Mouse (Mus musculus) left cerebral cortex, postnatal 25 days (tissue): ENCODE results near the gene Lrrc39. TPM values are rescaled to one million over a fixed set of nuclear protein-coding genes. Genes with fewer than 3 reads are reported as not detected.

Experiments used
- DNase-seq, 2 experiments: peaks; one replicate each; pipeline ENCODE4 v3.0.0; 2022; ENCODE audit warnings: low spot score in 2 of 2, mixed read lengths in 1 of 2
- intact Hi-C: fragments of 180-260 bp; cut with DNase I; formaldehyde crosslinking; loops from one replicate; pipeline ENCODE4 v1.15.1; 2025
- total RNA-seq, 2 experiments: library from RNA; stranded (reverse); gene quantifications; 2 replicates each; pipeline ENCODE4 v1.2.3; 2021

The Lrrc39 gene
- total RNA-seq, 2 experiments from 2014 or later, result 0.14 TPM; not detected in 1

DNA sequence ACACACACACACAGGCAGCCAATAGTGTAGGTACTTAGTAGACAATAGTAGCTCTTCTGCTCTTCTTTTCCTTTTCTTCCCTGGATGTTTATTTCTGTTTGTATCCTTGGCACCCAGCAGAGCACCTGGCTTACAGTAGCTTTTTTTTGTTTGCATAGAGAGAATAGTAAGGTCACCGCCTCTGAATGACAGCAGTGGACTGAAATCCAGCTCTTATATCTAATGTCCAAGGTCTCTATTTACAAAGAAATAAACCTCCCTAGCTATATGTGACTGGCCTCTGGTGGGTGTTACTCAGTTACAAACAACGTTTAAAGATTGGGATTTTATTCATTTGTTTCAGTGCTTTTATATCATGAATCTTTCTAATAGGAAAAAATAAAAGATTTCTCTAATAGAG is 36.9 kb downstream of the Lrrc39 start:
- no peak for DNase-seq
- intact Hi-C loops, result no loop called here

DNA sequence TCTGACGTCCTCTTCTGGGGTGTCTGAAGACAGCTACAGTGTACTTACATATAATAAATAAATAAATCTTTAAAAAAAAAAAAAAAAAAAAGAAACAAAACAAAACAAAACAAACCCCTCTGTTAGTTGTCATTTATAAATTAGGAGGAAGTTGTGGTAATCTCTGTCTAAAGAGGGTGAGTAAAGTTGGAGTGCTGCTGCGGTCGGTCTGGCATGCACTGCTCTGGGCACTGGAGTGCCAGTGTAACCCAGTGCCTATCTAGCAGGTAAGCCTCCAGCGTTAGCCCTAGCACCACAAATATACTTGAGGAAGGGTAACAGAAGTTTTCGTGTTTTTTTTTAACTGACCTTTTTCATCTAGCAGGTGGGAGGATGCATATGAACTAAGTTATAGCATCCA is 38.2 kb downstream of the Lrrc39 start:
- no peak for DNase-seq
- intact Hi-C loops, result no loop called here

DNA sequence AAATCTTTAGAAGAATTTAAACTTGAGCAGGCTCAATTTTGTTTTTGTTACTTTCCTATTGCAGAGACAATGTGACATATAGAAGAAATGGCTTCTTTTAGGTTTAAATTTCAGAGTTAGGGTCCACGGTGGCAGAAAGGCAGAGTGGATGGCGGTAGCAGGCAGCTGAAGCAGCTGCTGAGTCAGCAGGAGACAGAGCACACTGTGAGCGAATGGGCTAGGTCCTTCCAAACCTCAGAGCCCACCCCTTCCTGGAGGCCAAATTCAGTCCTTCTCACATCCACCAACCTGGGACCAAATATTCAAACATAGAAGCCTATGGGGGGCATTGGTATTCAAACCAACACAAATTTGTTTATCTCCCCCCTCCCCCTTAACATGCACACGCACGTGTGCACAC is 39.0 kb downstream of the Lrrc39 start:
- no peak for DNase-seq
- intact Hi-C loops, result no loop called here

DNA sequence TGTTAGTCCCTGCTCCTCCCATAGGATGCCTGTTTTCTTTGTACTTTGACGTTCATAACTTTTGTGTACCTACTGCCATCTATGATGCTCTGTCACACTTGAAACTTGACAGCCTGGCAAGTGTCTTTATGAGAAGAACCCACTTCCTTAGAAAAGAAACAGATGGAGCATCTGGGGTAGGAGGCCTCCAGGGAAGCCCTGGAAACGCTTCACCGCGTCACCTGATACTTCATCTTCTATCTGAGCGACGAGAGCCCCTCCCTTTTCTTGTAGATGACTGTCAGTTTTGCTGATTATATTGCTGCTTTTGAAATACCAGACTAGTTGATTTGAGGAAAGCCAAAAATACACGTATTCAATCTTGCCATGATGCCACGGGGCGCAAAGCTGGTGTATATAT is 41.8 kb downstream of the Lrrc39 start:
- intact Hi-C loops, result no loop called here
- DNase-seq, result peak in 1 of 2 experiments; percentile 18

DNA sequence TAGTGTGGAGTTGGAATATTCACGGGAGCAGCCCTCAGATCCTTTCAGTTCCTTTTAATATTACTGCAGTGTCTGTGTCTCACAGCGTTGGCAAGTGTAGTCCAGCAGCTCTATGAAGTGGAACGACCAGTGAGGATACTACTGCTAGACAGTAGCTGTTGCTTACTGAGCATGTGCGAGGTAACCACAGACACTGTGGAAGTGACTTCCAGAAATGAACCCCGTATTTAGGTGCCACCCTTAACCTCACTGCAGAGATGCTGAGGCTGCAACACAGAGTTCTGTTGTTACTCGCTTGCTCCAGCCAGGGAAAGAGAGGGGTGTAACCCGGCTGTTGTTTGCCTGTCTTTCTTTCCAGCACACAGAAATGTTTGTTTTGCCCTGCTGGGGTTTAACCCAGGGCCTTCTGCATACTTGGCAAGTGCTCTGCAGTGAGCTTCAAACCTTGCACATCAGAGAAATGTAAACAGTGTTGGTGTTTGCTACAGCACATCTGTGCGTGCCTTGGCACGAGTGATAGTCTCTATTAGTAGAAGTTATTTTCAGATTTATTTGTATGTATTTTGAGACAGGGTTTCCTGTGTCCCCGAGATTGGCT is 51.6 kb downstream of the Lrrc39 start, which contains the start of gene Trmt13:
Trmt13 (minus strand) TSS at position 293 of the 598 bp plus-strand sequence.
- intact Hi-C loops, result no loop called here
- peak in 1 of 2 experiments; percentile 33 for DNase-seq

DNA sequence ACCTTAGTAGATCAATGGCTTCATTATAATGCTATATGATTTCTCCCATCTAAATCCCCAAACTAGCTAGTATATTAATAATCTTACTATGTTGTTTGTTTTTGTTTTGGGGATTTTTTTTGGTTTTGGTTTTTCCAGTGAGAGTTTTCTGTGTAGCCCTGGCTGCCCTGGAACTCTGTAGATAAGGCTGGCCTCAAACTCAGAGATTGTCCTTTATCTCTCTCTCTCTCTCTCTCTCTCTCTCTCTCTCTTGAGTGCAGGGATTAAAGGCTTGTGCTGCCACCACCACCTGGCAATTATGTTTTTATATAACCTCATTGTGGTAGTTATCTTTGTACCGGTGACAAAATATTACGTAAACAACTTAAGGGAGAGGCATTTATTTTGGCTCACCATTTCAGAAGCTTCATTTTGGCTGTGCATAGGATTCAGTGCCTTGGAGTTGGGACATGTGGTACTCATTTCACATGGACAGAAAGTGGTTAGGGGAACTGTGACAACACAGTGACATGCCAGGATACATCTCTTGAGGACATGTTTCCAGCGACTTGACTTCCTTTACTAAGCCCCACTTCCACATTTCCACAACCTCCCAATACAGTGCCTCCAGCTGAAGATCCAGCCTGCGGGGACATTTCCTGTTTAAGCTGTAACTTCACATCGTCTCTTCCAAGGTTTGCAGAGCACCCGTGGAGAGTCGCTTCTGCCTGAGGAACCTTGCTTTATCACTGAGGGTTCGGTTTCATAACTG is 52.7 kb downstream of the Lrrc39 start:
- DNase-seq, result no peak
- intact Hi-C loops, result no loop called here

DNA sequence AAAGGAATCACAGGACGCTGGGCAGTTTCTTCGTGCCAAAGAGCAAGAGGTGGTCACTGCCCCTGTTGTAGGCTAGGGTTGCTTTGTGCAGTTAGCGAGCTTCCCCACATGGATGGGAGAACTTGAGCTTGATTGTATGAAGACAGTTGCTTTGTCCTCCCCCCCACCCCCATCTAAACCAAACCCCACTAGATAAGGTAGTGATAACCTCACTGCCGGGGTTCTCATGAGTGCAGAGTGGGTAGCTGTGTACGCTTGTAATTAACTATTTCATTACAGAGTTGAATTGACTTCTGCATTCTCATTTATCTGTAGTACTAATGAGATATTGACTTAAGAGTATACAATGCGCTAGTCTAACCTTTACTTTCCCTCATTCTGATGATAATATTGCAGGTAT is 56.1 kb downstream of the Lrrc39 start:
- intact Hi-C loops, result no loop called here
- DNase-seq, result no peak

DNA sequence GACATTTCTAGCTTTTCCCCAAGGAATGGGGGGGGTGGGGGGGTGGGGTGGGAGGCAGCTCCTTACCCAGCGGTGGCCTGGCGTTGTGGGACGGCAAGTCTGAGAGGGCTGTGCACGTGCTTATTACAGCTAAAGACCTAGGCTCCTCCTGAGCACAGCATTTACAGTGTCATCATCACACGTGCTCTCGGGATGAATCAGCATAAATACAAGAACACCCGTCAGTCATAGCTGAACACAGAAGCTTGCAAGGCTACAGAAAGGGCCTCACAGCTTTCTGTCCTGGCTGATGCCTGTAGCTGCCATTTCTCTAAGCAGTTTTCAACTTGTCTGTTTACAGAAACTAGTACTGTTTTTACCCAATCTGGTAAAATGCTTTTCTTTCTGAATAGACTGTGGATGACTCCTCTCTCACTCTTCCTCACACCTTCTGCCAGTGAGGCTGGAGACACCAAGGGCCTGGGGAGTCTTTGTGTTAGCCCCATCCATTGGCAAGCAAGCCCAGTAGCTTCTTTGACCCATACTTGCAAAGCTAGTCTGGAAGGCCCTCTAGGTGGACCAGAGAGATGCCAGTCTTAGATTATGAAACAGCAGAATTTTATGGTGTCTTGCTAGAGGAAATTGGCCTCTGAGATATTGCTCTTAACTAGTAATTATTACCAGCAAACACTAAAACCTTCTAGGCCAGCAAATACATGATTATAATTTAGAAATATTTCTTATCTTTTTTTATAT is 58.0 kb downstream of the Lrrc39 start:
- intact Hi-C loops, result no loop called here
- no peak for DNase-seq

DNA sequence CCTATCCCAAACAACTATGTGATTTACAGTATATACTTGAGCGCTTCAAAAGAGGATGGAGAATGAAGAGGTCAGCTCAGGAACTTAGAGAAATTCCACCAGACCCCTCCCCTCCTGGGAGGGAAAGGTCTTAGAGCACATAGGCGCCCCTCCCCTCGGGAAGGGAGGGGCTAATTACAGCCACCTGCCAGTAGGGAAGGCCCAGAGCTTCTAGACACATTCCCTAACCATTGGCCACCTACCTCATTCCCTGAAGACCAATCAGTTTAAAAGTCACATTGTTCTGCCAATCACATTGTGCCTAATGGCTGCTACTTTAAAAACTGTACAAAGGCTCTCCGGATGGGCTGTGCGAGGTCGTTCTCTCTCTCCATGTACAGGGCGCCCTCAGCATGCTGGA is 59.9 kb downstream of the Lrrc39 start:
- intact Hi-C loops, result no loop called here
- no peak for DNase-seq

DNA sequence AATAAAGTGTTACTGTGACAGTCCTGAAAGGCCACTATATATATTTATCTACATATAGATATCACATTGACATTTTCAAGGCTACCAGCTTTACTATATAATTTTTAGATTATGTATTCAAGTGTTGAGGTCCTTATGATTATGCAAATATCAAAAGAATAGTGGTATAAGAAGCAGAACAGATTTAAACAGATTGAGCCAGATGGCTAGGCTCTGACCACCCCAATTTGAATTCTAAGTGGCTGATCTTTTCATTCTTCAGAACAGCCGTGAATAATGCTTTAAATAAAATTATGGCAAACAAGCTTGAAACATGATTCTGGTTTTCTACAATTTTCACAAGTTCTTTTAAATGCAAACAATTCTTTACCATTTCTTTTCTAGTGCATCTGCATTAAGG is 68.7 kb downstream of the Lrrc39 start:
- no peak for DNase-seq
- intact Hi-C loops, result no loop called here

Other genes starting within 250 kb of the Lrrc39 start
- 1 to 10 TPM; 3.2 to 4.3 TPM for gene Cdc14a, start 138.9 kb upstream of the Lrrc39 start, total RNA-seq
- gene Rtca, start 54.8 kb upstream of the Lrrc39 start, total RNA-seq, result 10 to 100 TPM; 55.5 to 59.5 TPM
- 10 to 100 TPM; 18.2 to 20.6 TPM for gene Dbt, start 49.9 kb upstream of the Lrrc39 start, total RNA-seq
- gene Sass6, start 32.0 kb downstream of the Lrrc39 start, total RNA-seq, result 1 to 10 TPM; 5.4 to 9.0 TPM
- gene Trmt13, start 51.6 kb downstream of the Lrrc39 start, total RNA-seq, result 10 to 100 TPM; 13.5 to 16.4 TPM
- 10 to 100 TPM; 61.6 to 62.4 TPM for gene Mfsd14a, start 99.7 kb downstream of the Lrrc39 start, total RNA-seq
- not detected for gene Gm43191, start 118.3 kb downstream of the Lrrc39 start, total RNA-seq
- 10 to 100 TPM; 13.1 to 14.5 TPM for gene Slc35a3, start 149.9 kb downstream of the Lrrc39 start, total RNA-seq
- 10 to 100 TPM; 23.7 to 24.6 TPM for gene Agl, start 245.2 kb downstream of the Lrrc39 start, total RNA-seq